Mouse (Mus musculus): ENCODE measurements around the gene Krt76. TPM values are rescaled to one million over a fixed set of nuclear protein-coding genes. Genes with fewer than 3 reads are reported as not detected.

Gene Krt76
- polyA plus RNA-seq, 1 experiment from 2014 or later = not detected

GRCm38 (mm10) chr15:101925041-101925440 lies 32.3 kb upstream of the Krt76 start:
- H3K27me3 ChIP-seq (ENCODE audit: control insufficient read depth, insufficient read depth, low read length) = no peaks in the 10 kb centered on the region
- DNase-seq (ENCODE audit: low spot score, missing footprints) = no peak
- H3K4me2 ChIP-seq = no peak overlapping the region
- peaks cover 4% of the 10 kb centered on the region for H3K4me1 ChIP-seq (ENCODE audit: control insufficient read depth, insufficient read depth, low read length)
- 100% methylated on average over 1 of the region's 1 CpGs for WGBS
- H3K36me3 ChIP-seq (ENCODE audit: control insufficient read depth, insufficient read depth, low read length) = no peaks in the 10 kb centered on the region
- no peaks in the 10 kb centered on the region for H3K9me3 ChIP-seq (ENCODE audit: control insufficient read depth, low read length)
- H3K9ac ChIP-seq (ENCODE audit: low read length) = no peak overlapping the region
- H3K4me3 ChIP-seq (ENCODE audit: low read depth, low read length) = no peak overlapping the region
- no peak overlapping the region for H3K27ac ChIP-seq (ENCODE audit: low read depth, low read length)
- ATAC-seq (ENCODE audit: low FRiP score) = no peak

DNA sequence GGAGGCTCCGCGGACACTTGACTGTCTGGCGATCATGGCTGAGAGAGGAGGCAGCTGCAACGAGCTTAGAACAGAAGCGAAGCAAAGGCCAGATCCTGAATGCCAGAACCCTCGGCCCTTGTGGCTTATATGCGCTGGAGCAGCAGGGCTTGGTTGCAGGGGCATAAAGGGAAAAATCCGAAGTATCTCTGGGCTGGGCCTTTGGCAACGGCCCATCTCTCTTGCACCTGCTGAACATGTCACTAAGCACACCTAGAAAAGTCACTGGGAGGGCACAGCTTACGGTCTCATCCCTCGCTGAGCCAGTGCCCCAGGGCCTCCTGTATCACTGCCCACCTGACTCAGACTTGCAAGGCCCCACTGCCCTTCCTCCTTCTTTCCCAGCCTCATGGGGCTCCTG lies 31.9 kb upstream of the Krt76 start, which contains the start of gene Krt4:
Gene Krt4, minus strand, starts transcription at position 101 of the 400 bp plus-strand sequence.
- no peaks in the 10 kb centered on the region for H3K9me3 ChIP-seq (ENCODE audit: control insufficient read depth, low read length)
- H3K27me3 ChIP-seq (ENCODE audit: control insufficient read depth, insufficient read depth, low read length) = no peaks in the 10 kb centered on the region
- 84% methylated on average over 11 of the region's 11 CpGs for WGBS

GRCm38 (mm10) chr15:101922296-101922695 lies 29.6 kb upstream of the Krt76 start:
- WGBS = 81% methylated on average over 2 of the region's 2 CpGs
- Histone ChIP-seq H3K9ac (ENCODE audit: low read length) (no peak overlapping the region), H3K4me1 (ENCODE audit: control insufficient read depth, insufficient read depth, low read length) (no peaks in the 10 kb centered on the region), H3K27me3 (ENCODE audit: control insufficient read depth, insufficient read depth, low read length) (no peaks in the 10 kb centered on the region), H3K4me2 (no peak overlapping the region), H3K36me3 (ENCODE audit: control insufficient read depth, insufficient read depth, low read length) (no peaks in the 10 kb centered on the region), H3K27ac (ENCODE audit: low read depth, low read length) (no peak overlapping the region), H3K9me3 (ENCODE audit: control insufficient read depth, low read length) (no peaks in the 10 kb centered on the region), H3K4me3 (ENCODE audit: low read depth, low read length) (no peak overlapping the region)
- DNase-seq (ENCODE audit: low spot score, missing footprints) (peak; percentile 14), ATAC-seq (ENCODE audit: low FRiP score) (no peak)

More for the DNA sequence above, 31.9 kb upstream of the Krt76 start, which contains the start of gene Krt4:
- Histone ChIP-seq H3K4me1 (ENCODE audit: control insufficient read depth, insufficient read depth, low read length) (peaks cover under 1% of the 10 kb centered on the region), H3K4me3 (ENCODE audit: low read depth, low read length) (no peak within 1 kb of the TSS), H3K9ac (ENCODE audit: low read length) (no peak within 1 kb of the TSS), H3K36me3 (ENCODE audit: control insufficient read depth, insufficient read depth, low read length) (no peaks in the 10 kb centered on the region), H3K4me2 (no peak within 1 kb of the TSS), H3K27ac (ENCODE audit: low read depth, low read length) (no peak within 1 kb of the TSS)
- ATAC-seq (ENCODE audit: low FRiP score) (no peak), DNase-seq (ENCODE audit: low spot score, missing footprints) (peak; percentile 31)

DNA sequence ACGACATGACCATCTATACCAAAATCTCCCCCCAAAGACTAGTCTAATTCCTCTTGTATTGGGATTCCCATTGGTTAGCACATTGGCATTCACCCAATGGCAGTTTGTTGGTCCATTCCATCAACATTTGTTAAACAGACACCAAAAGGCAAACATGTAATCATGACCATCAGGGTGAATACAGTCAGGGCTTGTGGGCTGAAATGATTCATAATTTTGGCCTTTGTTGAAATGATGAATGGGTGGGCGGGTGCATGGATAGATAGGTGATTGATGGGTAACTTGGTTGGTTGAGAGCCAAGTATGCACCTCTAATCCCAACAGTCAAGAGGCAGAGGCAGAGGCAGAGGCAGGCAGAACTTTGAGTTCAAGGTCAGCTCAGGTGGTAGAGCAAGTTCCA lies 23.4 kb upstream of the Krt76 start:
- Histone ChIP-seq H3K27ac (ENCODE audit: low read depth, low read length) (no peak overlapping the region), H3K36me3 (ENCODE audit: control insufficient read depth, insufficient read depth, low read length) (no peaks in the 10 kb centered on the region), H3K27me3 (ENCODE audit: control insufficient read depth, insufficient read depth, low read length) (no peaks in the 10 kb centered on the region), H3K4me3 (ENCODE audit: low read depth, low read length) (no peak overlapping the region), H3K4me2 (no peak overlapping the region), H3K9me3 (ENCODE audit: control insufficient read depth, low read length) (no peaks in the 10 kb centered on the region), H3K9ac (ENCODE audit: low read length) (no peak overlapping the region), H3K4me1 (ENCODE audit: control insufficient read depth, insufficient read depth, low read length) (no peaks in the 10 kb centered on the region; the same call in 1 of the 2 replicates)
- DNase-seq (ENCODE audit: low spot score, missing footprints) = no peak
- WGBS = 70% methylated on average over 2 of the region's 2 CpGs
- no peak for ATAC-seq (ENCODE audit: low FRiP score)

- DNase-seq (ENCODE audit: low spot score, missing footprints) (peak; percentile 59), ATAC-seq (ENCODE audit: low FRiP score) (no peak)
- Histone ChIP-seq H3K9me3 (ENCODE audit: control insufficient read depth, low read length) (no peaks in the 10 kb centered on the region), H3K36me3 (ENCODE audit: control insufficient read depth, insufficient read depth, low read length) (no peaks in the 10 kb centered on the region), H3K4me3 (ENCODE audit: low read depth, low read length) (no peak overlapping the region), H3K9ac (ENCODE audit: low read length) (no peak overlapping the region), H3K4me2 (no peak overlapping the region), H3K4me1 (ENCODE audit: control insufficient read depth, insufficient read depth, low read length) (no peaks in the 10 kb centered on the region), H3K27me3 (ENCODE audit: control insufficient read depth, insufficient read depth, low read length) (no peaks in the 10 kb centered on the region), H3K27ac (ENCODE audit: low read depth, low read length) (no peak overlapping the region)
- WGBS = 89% methylated on average over 5 of the region's 5 CpGs
These were observed 12.1 kb upstream of the Krt76 start for GRCm38 (mm10) chr15:101904849-101905248.

GRCm38 (mm10) chr15:101902171-101903149 lies 9.7 kb upstream of the Krt76 start:
- DNase-seq (ENCODE audit: low spot score, missing footprints) (peak; percentile 61), ATAC-seq (ENCODE audit: low FRiP score) (no peak)
- WGBS = 58% methylated on average over 12 of the region's 12 CpGs
- H3K27me3 ChIP-seq (ENCODE audit: control insufficient read depth, insufficient read depth, low read length) = no peaks in the 10 kb centered on the region
- H3K27ac ChIP-seq (ENCODE audit: low read depth, low read length) = no peak overlapping the region
- H3K4me3 ChIP-seq (ENCODE audit: low read depth, low read length) = no peak overlapping the region
- no peak overlapping the region for H3K9ac ChIP-seq (ENCODE audit: low read length)
- no peaks in the 10 kb centered on the region for H3K4me1 ChIP-seq (ENCODE audit: control insufficient read depth, insufficient read depth, low read length)
- no peaks in the 10 kb centered on the region for H3K9me3 ChIP-seq (ENCODE audit: control insufficient read depth, low read length)
- H3K36me3 ChIP-seq (ENCODE audit: control insufficient read depth, insufficient read depth, low read length) = no peaks in the 10 kb centered on the region
- no peak overlapping the region for H3K4me2 ChIP-seq

- Histone ChIP-seq H3K4me2 (no peak overlapping the region), H3K4me3 (ENCODE audit: low read depth, low read length) (no peak overlapping the region), H3K4me1 (ENCODE audit: control insufficient read depth, insufficient read depth, low read length) (no peaks in the 10 kb centered on the region), H3K36me3 (ENCODE audit: control insufficient read depth, insufficient read depth, low read length) (no peaks in the 10 kb centered on the region), H3K27ac (ENCODE audit: low read depth, low read length) (no peak overlapping the region), H3K27me3 (ENCODE audit: control insufficient read depth, insufficient read depth, low read length) (no peaks in the 10 kb centered on the region), H3K9me3 (ENCODE audit: control insufficient read depth, low read length) (no peaks in the 10 kb centered on the region), H3K9ac (ENCODE audit: low read length) (no peak overlapping the region)
- ATAC-seq (ENCODE audit: low FRiP score) (no peak), DNase-seq (ENCODE audit: low spot score, missing footprints) (no peak)
- WGBS = 93% methylated on average over 4 of the region's 4 CpGs
These were observed 2.5 kb upstream of the Krt76 start for GRCm38 (mm10) chr15:101895216-101895615.

DNA sequence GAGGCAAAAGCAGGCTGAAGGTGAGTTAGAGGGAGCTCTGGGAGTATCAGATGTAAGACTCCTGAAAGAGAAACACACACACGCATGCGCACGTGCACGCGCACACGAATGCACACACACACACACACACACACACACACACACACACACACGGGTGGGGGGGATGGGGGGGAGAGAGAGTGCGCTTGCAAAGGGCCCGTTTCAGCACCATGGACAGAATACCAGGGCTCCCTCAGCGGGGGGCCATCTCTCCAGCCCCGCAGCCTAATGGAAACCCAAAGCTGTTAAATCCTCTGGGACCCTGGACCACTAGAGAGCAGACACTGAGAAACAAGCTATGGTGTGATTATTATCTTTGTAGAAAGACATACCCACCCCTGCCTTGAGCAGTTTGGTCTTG lies 12.9 kb downstream of the Krt76 start:
- Histone ChIP-seq H3K4me2 (no peak overlapping the region), H3K27me3 (ENCODE audit: control insufficient read depth, insufficient read depth, low read length) (no peaks in the 10 kb centered on the region), H3K36me3 (ENCODE audit: control insufficient read depth, insufficient read depth, low read length) (no peaks in the 10 kb centered on the region), H3K4me1 (ENCODE audit: control insufficient read depth, insufficient read depth, low read length) (no peaks in the 10 kb centered on the region), H3K4me3 (ENCODE audit: low read depth, low read length) (no peak overlapping the region), H3K9ac (ENCODE audit: low read length) (no peak overlapping the region), H3K9me3 (ENCODE audit: control insufficient read depth, low read length) (no peaks in the 10 kb centered on the region), H3K27ac (ENCODE audit: low read depth, low read length) (no peak overlapping the region)
- no peak for DNase-seq (ENCODE audit: low spot score, missing footprints)
- no peak for ATAC-seq (ENCODE audit: low FRiP score)
- 25% methylated on average over 9 of the region's 11 CpGs for WGBS

DNA sequence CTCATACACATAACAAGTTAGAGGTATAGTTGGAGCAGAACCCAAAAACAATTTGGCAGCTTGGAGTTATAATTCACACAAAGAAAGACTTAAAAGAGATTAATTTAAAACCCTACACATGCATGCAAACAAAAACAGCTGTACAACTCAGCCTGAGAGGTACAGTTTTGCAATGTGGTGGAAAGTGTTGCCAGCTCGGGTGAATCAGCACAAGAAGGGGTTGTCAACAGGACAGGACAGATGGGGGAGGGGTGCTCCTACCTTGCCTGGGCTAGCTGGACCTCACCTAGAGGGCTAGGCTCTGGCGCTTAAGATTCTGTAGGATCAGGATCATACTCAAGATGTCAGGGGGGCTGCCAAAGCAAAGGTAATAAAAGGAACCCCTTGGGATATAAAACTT lies 14.7 kb downstream of the Krt76 start:
- H3K4me3 ChIP-seq (ENCODE audit: low read depth, low read length) = no peak overlapping the region
- H3K4me1 ChIP-seq (ENCODE audit: control insufficient read depth, insufficient read depth, low read length) = no peaks in the 10 kb centered on the region
- DNase-seq (ENCODE audit: low spot score, missing footprints) (no peak), ATAC-seq (ENCODE audit: low FRiP score) (no peak)
- H3K36me3 ChIP-seq (ENCODE audit: control insufficient read depth, insufficient read depth, low read length) = no peaks in the 10 kb centered on the region
- H3K27ac ChIP-seq (ENCODE audit: low read depth, low read length) = no peak overlapping the region
- WGBS = 75% methylated on average over 2 of the region's 2 CpGs
- no peaks in the 10 kb centered on the region for H3K27me3 ChIP-seq (ENCODE audit: control insufficient read depth, insufficient read depth, low read length)
- H3K4me2 ChIP-seq = no peak overlapping the region
- no peak overlapping the region for H3K9ac ChIP-seq (ENCODE audit: low read length)
- no peaks in the 10 kb centered on the region for H3K9me3 ChIP-seq (ENCODE audit: control insufficient read depth, low read length)
